Mouse (Mus musculus) ovary, adult 18-20 months (tissue): ENCODE data around the gene Cdk5rap2.
A peak's percentile ranks its signal among the peaks of the same experiment; 100 is the strongest.

Experiments used
- DNase-seq: peaks from one replicate; pipeline ENCODE4 v3.0.0; 2022; ENCODE audit warnings: low spot score, mixed read lengths

The Cdk5rap2 gene

GRCm38 (mm10) chr4:70353656-70354055 lies 56.6 kb downstream of the Cdk5rap2 start:
- no peak for DNase-seq

- DNase-seq: no peak
These were observed 74.6 kb downstream of the Cdk5rap2 start for GRCm38 (mm10) chr4:70335444-70336144.

- DNase-seq: no peak
These were observed 75.2 kb downstream of the Cdk5rap2 start for GRCm38 (mm10) chr4:70334995-70335394.

GRCm38 (mm10) chr4:70332981-70333380 lies 77.3 kb downstream of the Cdk5rap2 start:
- no peak for DNase-seq

GRCm38 (mm10) chr4:70332576-70332975 lies 77.7 kb downstream of the Cdk5rap2 start:
- DNase-seq: no peak

- DNase-seq: no peak
These were observed 79.1 kb downstream of the Cdk5rap2 start for GRCm38 (mm10) chr4:70331181-70331580.

GRCm38 (mm10) chr4:70328033-70328432 lies 82.2 kb downstream of the Cdk5rap2 start:
- DNase-seq: no peak

GRCm38 (mm10) chr4:70327436-70327835 lies 82.8 kb downstream of the Cdk5rap2 start:
- no peak for DNase-seq

- DNase-seq: no peak
These were observed 88.7 kb downstream of the Cdk5rap2 start for GRCm38 (mm10) chr4:70321586-70321985.

GRCm38 (mm10) chr4:70312170-70312569 lies 98.1 kb downstream of the Cdk5rap2 start:
- no peak for DNase-seq

GRCm38 (mm10) chr4:70311530-70311929 lies 98.7 kb downstream of the Cdk5rap2 start:
- no peak for DNase-seq

GRCm38 (mm10) chr4:70307230-70307629 lies 103.0 kb downstream of the Cdk5rap2 start:
- DNase-seq: peak; percentile 43

- DNase-seq: no peak
These were observed 106.4 kb downstream of the Cdk5rap2 start for GRCm38 (mm10) chr4:70303870-70304269.

GRCm38 (mm10) chr4:70301187-70301586 lies 109.1 kb downstream of the Cdk5rap2 start:
- no peak for DNase-seq

- DNase-seq: no peak
These were observed 120.9 kb downstream of the Cdk5rap2 start for GRCm38 (mm10) chr4:70289361-70289760.

- no peak for DNase-seq
These were observed 127.1 kb downstream of the Cdk5rap2 start for GRCm38 (mm10) chr4:70283163-70283562.

GRCm38 (mm10) chr4:70278882-70279281 lies 131.4 kb downstream of the Cdk5rap2 start:
- no peak for DNase-seq

GRCm38 (mm10) chr4:70278057-70278456 lies 132.2 kb downstream of the Cdk5rap2 start:
- no peak for DNase-seq

- no peak for DNase-seq
These were observed 137.3 kb downstream of the Cdk5rap2 start for GRCm38 (mm10) chr4:70272943-70273342.

GRCm38 (mm10) chr4:70272527-70272926 lies 137.7 kb downstream of the Cdk5rap2 start:
- DNase-seq: no peak

- DNase-seq: no peak
These were observed 142.9 kb downstream of the Cdk5rap2 start for GRCm38 (mm10) chr4:70267213-70267906.

- DNase-seq: no peak
These were observed 145.0 kb downstream of the Cdk5rap2 start for GRCm38 (mm10) chr4:70265248-70265647.

- peak; percentile 71 for DNase-seq
These were observed 147.4 kb downstream of the Cdk5rap2 start for GRCm38 (mm10) chr4:70262850-70263249.

- no peak for DNase-seq
These were observed 148.9 kb downstream of the Cdk5rap2 start for GRCm38 (mm10) chr4:70261315-70261714.
